Mouse (Mus musculus) left cerebral cortex, adult 2 months (tissue): ENCODE data around the gene Romo1. TPM values are rescaled to one million over a fixed set of nuclear protein-coding genes. Genes with fewer than 3 reads are reported as not detected.

Source experiments
- DNase-seq, 2 experiments: peaks; one replicate each; pipeline ENCODE4 v3.0.0; 2021 to 2022; ENCODE audit warnings: low spot score in 2 of 2, mixed read lengths in 1 of 2; ENCODE audit errors: extremely low spot score in 1 of 2
- H3K27ac ChIP-seq: fragments of 200-600 bp; 2 replicates; pipeline ENCODE4 v1.8.1; 2022
- H3K4me3 ChIP-seq: fragments of 200-600 bp; 2 replicates; pipeline ENCODE4 v1.8.1; 2022
- CTCF ChIP-seq: fragments of 200-600 bp; IDR thresholded peaks from 2 replicates; pipeline ENCODE4 v1.8.1; 2022; ENCODE audit warnings: antibody characterized with exemption, mild to moderate bottlenecking, moderate library complexity
- intact Hi-C: fragments of 180-260 bp; cut with DNase I; formaldehyde crosslinking; loops from one replicate; pipeline ENCODE4 v1.15.1; 2025
- total RNA-seq, 2 experiments: library from RNA; stranded (reverse); gene quantifications; 2 replicates each; pipeline ENCODE4 v1.2.3; 2021

Romo1 gene
- total RNA-seq, 2 experiments from 2014 or later = 142 to 153 TPM

DNA sequence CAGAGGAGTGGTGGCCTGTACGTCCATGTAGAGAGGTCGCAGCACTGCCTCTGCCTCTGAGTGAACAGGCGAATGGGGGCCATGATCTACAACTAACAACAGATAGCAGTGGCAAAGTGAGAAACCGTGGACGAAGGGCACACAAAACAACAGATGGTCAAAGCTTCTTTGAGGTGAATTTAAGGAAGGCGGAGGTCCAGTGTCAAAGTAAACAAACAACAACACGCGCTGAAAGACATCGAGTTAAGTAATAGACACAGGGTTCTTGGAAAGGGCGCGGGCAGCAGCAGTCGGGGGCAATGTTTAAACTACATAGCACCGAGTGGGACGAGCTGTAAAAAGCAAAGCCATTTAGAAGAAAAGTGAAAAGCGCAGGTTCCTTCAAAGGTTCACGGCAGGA lies 472 bp upstream of the Romo1 start:
- DNase-seq = no peak
- H3K27ac ChIP-seq = peak overlapping the region; percentile 94
- no peak for TF ChIP-seq CTCF
- intact Hi-C loops = loop anchor here (5.0 kb wide), 2 partner anchors 34 to 181 kb away; no protein-coding TSS in a partner anchor
- H3K4me3 ChIP-seq = peak overlapping the region; percentile 79

GRCm38 (mm10) chr2:156145486-156146130 lies 1.8 kb downstream of the Romo1 start:
- Histone ChIP-seq H3K27ac (no peak overlapping the region), H3K4me3 (no peak overlapping the region)
- no peak for TF ChIP-seq CTCF
- no peak for DNase-seq
- intact Hi-C loops = no loop called here

GRCm38 (mm10) chr2:156146272-156146989 lies 2.6 kb downstream of the Romo1 start:
- Histone ChIP-seq H3K27ac (no peak overlapping the region), H3K4me3 (no peak overlapping the region)
- intact Hi-C loops = no loop called here
- no peak for TF ChIP-seq CTCF
- no peak for DNase-seq

- intact Hi-C loops = no loop called here
- Histone ChIP-seq H3K4me3 (no peak overlapping the region), H3K27ac (no peak overlapping the region)
- no peak for DNase-seq
- TF ChIP-seq CTCF = no peak
These were observed 3.6 kb downstream of the Romo1 start for GRCm38 (mm10) chr2:156147316-156147915.

DNA sequence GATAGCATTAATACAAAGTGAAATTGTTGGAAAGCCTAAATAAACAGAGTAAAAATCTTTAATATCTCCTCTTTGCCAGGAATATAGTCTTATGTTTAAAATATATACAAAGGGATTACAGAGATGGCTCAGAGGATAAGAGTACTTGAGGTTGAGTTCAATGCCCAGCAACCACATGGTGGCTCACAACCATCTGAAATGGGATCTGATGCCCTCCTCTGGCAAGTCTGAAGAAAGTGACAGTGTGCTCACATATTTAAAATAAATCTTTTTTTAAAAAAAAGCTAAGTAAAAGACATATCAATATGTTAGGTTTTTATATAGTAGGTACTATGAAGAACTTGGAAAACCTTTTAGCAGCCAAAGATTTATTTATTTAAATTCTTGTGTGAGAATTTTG lies 7.7 kb downstream of the Romo1 start:
- no peak overlapping the region for H3K27ac ChIP-seq
- TF ChIP-seq CTCF = peak; percentile 37
- intact Hi-C loops = no loop called here

DNA sequence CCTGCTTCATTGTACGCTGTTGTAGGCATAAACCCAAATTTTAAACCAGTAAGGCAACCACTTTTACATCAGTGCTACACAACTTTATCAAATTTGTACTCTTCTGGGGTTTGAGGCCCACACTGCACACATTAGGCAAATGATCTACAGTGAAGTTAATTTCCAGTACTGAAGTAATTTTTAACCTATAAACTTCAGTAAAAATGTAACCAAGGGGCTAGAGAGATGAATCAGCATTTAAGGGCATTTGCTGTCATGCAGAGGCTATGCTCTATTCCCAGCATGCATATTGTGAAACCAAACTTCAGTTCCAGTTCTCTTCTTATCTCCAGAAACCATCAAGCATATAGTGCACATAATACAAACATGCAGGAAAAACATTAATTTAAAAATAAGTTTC lies 21.6 kb downstream of the Romo1 start:
- intact Hi-C loops = no loop called here
- no peak overlapping the region for H3K27ac ChIP-seq
- no peak for TF ChIP-seq CTCF
- H3K4me3 ChIP-seq = no peak overlapping the region
- DNase-seq = no peak

More for the DNA sequence above, 7.7 kb downstream of the Romo1 start:
- no peak overlapping the region for H3K4me3 ChIP-seq
- no peak for DNase-seq

DNA sequence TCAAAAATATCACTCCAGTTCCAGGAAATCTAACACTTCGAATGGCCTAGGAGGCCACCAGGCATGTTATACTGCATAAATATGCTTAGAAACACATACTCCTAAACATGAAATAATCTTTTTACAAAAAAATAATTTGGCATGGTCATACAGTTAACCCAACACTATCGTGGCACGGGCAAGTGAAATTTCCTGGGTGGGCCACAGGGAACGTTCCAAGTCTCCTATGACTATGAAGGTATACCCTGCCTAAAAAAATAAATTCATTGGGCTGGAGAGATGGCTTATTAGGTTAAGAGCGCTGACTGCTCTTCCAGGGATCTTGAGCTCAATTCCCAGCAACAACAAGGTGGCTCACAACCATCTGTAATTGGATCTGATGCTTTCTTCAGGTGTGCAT lies 22.7 kb downstream of the Romo1 start:
- H3K27ac ChIP-seq = no peak overlapping the region
- no peak overlapping the region for H3K4me3 ChIP-seq
- TF ChIP-seq CTCF = no peak
- intact Hi-C loops = no loop called here
- DNase-seq = no peak

DNA sequence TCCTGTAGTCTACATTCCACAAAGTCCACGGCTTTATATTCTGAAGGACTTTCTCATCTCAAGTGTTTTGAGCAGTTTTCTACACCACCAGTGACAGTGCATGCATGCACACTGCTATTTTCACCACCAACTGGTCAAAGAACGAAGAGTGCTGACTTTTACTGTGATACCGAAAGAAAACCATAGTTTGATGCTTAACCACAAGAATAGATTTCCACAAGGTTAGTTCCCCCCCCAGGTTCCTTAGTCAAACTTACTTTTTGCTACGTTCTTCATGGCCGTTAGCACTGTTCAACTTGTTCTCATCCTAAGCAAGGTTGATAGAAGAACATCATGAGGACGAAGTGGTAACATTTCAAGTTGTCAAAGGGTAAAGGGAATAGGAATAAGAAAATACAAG lies 33.2 kb downstream of the Romo1 start:
- Histone ChIP-seq H3K27ac (no peak overlapping the region), H3K4me3 (peak overlapping the region; percentile 88; the same call in 1 of the 2 replicates)
- TF ChIP-seq CTCF = no peak
- DNase-seq = no peak
- intact Hi-C loops = loop anchor here (5.0 kb wide), 1 partner anchor 35 kb away; the partner anchor contains the start of genes Nfs1 and Romo1

DNA sequence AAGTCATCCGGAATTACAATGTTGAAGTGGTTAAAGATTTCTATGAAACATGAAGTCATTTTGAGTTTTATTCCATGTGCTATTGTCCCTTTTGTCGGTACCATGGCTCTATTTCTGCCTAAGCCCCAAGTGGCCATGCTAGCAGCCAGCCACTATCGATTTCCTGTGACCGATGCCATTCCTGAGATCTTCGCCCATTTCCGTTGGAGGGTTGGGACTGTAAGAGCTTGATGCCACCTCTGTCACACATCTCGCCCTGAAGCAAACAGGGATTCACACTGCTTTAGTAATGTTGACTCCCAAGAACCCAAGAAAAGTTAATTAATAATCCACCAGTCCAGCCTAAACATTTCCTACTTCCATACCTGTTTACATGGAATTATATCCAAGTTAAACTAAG lies 33.8 kb downstream of the Romo1 start:
- TF ChIP-seq CTCF = no peak
- Histone ChIP-seq H3K27ac (no peak overlapping the region), H3K4me3 (peak overlapping the region; percentile 88)
- no peak for DNase-seq
- intact Hi-C loops = loop anchor here (5.0 kb wide), 1 partner anchor 35 kb away; the partner anchor contains the start of genes Nfs1 and Romo1

DNA sequence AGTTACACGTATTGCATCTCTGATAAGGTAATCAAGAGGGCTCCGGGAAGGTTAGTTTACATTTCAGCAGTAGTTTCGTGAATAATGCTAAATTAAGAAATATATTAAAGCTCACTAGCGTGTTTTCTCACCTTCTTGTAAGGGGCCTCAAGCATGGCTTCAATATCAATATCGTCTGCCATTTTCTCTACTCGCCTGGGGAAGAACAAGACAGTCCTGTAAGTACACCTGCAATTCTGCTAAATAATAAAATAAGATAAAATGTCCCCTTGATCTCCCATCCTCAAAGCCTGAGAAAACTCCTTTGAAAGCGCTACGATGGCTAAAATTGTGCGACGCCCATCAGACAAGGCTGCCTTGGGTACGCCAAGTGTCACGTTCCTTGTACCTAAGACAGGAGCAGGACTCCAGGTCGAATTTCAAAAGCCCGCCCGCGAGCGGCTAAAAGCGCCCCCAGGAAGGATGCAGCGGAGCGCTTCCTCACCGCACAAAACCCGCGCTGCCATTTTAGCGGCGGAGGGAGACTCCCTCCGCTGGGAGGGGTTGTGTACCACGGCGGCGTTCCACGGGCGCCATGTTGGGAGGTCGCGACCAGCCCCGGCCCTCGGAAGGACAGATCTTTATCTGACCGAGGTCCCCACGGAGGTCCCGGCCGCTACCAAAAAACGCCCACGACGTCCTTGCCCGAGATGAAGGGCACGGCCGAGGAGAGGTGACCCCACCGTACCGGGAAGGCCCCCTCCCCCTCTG lies 35.4 kb downstream of the Romo1 start:
- DNase-seq = peak; percentile 73
- Histone ChIP-seq H3K27ac (peak overlapping the region; percentile 99), H3K4me3 (peak overlapping the region; percentile 88)
- intact Hi-C loops = loop anchor here (5.0 kb wide), 1 partner anchor 37 kb away; the partner anchor contains the start of genes Nfs1 and Romo1
- TF ChIP-seq CTCF = peak; percentile 8; the same call in 1 of the 2 replicates

GRCm38 (mm10) chr2:156179796-156180093 lies 35.9 kb downstream of the Romo1 start:
- H3K27ac ChIP-seq = peak overlapping the region; percentile 99
- intact Hi-C loops = loop anchor here (1.0 to 5.0 kb wide), 4 partner anchors 17 to 99 kb away; partner anchors contain the start of genes Nfs1, Phf20 and Romo1
- peak overlapping the region; percentile 88 for H3K4me3 ChIP-seq
- no peak for DNase-seq
- no peak for TF ChIP-seq CTCF
